Mouse (Mus musculus) ES-E14 (cell line): Measurements from ENCODE around the gene Tmod3. TPM values are rescaled to one million over a fixed set of nuclear protein-coding genes. Genes with fewer than 3 reads are reported as not detected.

Source experiments
- DNase-seq: peaks from one replicate; pipeline ENCODE4 v3.0.0-alpha.2; 2013; ENCODE audit warnings: low read depth, low spot score
- H3K27ac ChIP-seq: 2 replicates; pipeline ENCODE4 v1.5.1; 2012; ENCODE audit warnings: low read depth, mild to moderate bottlenecking, low read length, moderate library complexity, mixed read lengths; ENCODE audit not compliant: poor library complexity, insufficient read depth, severe bottlenecking
- H3K36me3 ChIP-seq: 2 replicates; pipeline ENCODE4 v1.6.1; 2012; ENCODE audit warnings: mild to moderate bottlenecking, low read length, moderate library complexity, mixed read lengths; ENCODE audit not compliant: control insufficient read depth, poor library complexity, insufficient read depth, severe bottlenecking
- H3K4me1 ChIP-seq, 2 experiments: fragments of 150-350 bp in 1 of 2; sonication (generic) in 1 of 2; 2 replicates each; pipeline ENCODE4 v1.6.1; 2012; ENCODE audit warnings: low read length in 2 of 2, mild to moderate bottlenecking in 1 of 2, mixed read lengths in 1 of 2; ENCODE audit not compliant: control insufficient read depth in 2 of 2, insufficient read depth in 2 of 2, poor library complexity in 1 of 2
- H3K4me3 ChIP-seq, 2 experiments: fragments of 150-350 bp in 1 of 2; sonication (generic) in 1 of 2; 2 replicates each; pipeline ENCODE4 v1.5.1; 2012; ENCODE audit warnings: low read length in 2 of 2, low read depth in 1 of 2, mild to moderate bottlenecking in 1 of 2, mixed read lengths in 1 of 2; ENCODE audit not compliant: insufficient read depth in 1 of 2, poor library complexity in 1 of 2, severe bottlenecking in 1 of 2
- H3K9ac ChIP-seq: 2 replicates; pipeline ENCODE4 v1.6.1; 2012; ENCODE audit warnings: low read depth, mild to moderate bottlenecking, low read length, mixed read lengths; ENCODE audit not compliant: poor library complexity, insufficient read depth, severe bottlenecking
- H3K9me3 ChIP-seq: fragments of 150-350 bp; sonication (generic); 2 replicates; pipeline ENCODE4 v1.6.1; 2012; ENCODE audit warnings: low read depth, mild to moderate bottlenecking, low read length; ENCODE audit not compliant: control insufficient read depth, insufficient read depth
- CHD2 ChIP-seq: IDR thresholded peaks from 2 replicates; pipeline ENCODE4 v1.6.1; 2014; ENCODE audit warnings: mild to moderate bottlenecking, low read depth, low read length, inconsistent platforms
- HCFC1 ChIP-seq: IDR thresholded peaks from 2 replicates; pipeline ENCODE4 v1.6.1; 2012; ENCODE audit warnings: low read length, inconsistent platforms, borderline replicate concordance; ENCODE audit not compliant: insufficient read depth
- MAFK ChIP-seq: IDR thresholded peaks from 2 replicates; pipeline ENCODE4 v1.6.1; 2014; ENCODE audit warnings: mild to moderate bottlenecking, low read depth, low read length, inconsistent platforms; ENCODE audit not compliant: insufficient read depth
- ZC3H11A ChIP-seq: IDR thresholded peaks from 2 replicates; pipeline ENCODE4 v1.6.1; 2012; ENCODE audit warnings: low read depth, mild to moderate bottlenecking, inconsistent platforms, low read length, borderline replicate concordance
- ZNF384 ChIP-seq: IDR thresholded peaks from 2 replicates; pipeline ENCODE4 v1.6.1; 2012; ENCODE audit warnings: low read depth, low read length, inconsistent platforms
- in situ Hi-C, 2 experiments: fragments of 600-800 bp; cut with MboI; formaldehyde crosslinking; loops; one replicate each; pipeline ENCODE4 v1.15.1; 2025; ENCODE audit warnings: low sequenced_read_pairs in 2 of 2, inconsistent platforms in 1 of 2; ENCODE audit not compliant: unreplicated experiment in 2 of 2
- total RNA-seq: library from RNA; depleted of rRNA; stranded (reverse); fragments of 300-350 nt; gene quantifications from 2 replicates; pipeline ENCODE4 v1.2.3, GENCODE M21; 2012

The Tmod3 gene
- total RNA-seq, 1 experiment: 36.4 TPM

DNA sequence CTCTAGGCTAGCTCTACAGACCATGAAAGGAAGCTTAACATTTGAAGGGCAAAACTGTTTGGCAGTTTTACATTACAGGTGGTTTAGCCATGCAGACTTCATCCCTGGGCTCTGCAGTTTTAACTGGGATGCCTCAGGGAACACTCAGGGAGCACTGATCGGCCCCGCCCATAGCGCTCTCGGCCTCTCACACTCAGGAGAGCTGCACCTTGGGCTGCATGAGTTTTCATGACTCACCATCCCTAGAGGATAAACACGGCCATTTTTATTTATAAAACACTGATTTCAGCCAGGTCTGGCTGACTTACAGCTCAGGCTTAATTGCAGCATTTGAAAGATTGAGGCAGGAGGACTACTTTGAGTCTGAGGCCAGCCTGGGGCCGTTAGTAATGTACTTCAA is 74.2 kb downstream of the Tmod3 start:
- in situ Hi-C loops: no loop called here

DNA sequence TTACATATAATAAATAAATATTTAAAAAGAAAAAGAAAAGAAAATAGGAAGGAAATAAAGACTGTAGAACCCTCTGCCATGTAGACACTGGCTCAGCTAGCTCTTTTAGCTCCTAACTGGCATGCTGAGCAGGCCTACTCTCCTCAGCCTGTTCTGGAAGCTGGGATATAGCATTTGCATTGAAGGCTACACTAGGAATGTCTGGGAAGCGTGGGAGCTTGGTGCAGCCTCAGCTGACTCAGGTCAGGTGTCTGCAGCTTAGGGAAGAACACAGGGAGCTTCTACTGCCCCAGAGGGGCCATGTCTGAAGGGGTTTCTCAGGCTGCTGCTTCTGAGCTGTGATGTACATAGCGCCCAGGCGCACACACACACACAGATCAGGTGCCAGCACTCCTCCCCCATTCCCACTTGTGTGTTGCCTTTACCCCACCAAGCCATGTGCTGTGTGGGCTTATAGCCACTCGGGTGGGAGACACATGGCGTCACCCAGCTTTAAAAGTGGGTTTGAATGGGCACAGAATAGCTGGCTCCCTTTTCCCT is 78.9 kb downstream of the Tmod3 start:
- no peak for DNase-seq
- Histone ChIP-seq H3K27ac (no peak overlapping the region), H3K4me3 (no peak overlapping the region), H3K9me3 (no peaks in the 10 kb centered on the region), H3K36me3 (peaks cover 3% of the 10 kb centered on the region; the same call in 1 of the 2 replicates), H3K4me1 (peaks cover 0 to 6% of the 10 kb centered on the region in 2 experiments; a peak in 2 of 4 replicates), H3K9ac (no peak overlapping the region)
- in situ Hi-C loops: no loop called here
- TF ChIP-seq CHD2: no peak
- TF ChIP-seq ZC3H11A: no peak
- TF ChIP-seq ZNF384: no peak
- no peak for TF ChIP-seq HCFC1
- TF ChIP-seq MAFK: no peak

More for the DNA sequence above, 74.2 kb downstream of the Tmod3 start:
- Histone ChIP-seq H3K4me3 (no peak overlapping the region), H3K27ac (no peak overlapping the region), H3K4me1 (no peaks in the 10 kb centered on the region), H3K9ac (no peak overlapping the region), H3K36me3 (no peaks in the 10 kb centered on the region; the same call in 1 of the 2 replicates), H3K9me3 (no peaks in the 10 kb centered on the region)
- DNase-seq: no peak
- TF ChIP-seq HCFC1 (no peak), ZNF384 (no peak), ZC3H11A (no peak), CHD2 (no peak), MAFK (no peak)

DNA sequence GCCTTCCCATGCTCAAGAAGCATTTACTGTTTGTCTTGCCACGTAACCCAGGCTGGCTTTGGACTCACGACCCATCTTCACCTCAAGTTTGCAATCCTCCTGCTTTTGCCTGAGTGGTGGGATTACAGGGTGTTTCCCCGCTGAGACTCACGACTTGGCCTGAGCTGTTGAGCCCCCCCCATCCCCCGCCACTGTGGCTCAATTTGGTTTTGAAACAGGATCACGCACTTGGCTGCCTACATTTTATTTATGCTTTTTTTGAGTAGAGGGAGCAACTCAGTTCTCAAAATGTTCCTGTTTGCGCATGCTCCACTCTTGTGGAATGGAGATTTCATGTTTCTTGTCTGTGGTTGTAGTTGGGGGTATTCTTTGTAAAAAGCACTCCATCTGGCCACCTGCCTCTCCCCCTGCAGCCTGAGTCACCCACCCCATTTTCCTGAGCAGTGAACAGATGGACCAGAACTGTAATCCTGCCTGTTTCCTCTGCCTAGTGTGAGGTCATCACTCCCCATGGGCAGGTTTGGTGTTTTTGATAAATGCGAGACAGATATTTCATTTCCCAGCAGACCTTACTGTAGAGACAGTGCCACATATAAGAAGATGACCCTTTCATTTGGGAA is 80.2 kb downstream of the Tmod3 start:
- TF ChIP-seq ZC3H11A (no peak), CHD2 (no peak), MAFK (no peak), ZNF384 (no peak), HCFC1 (no peak)
- Histone ChIP-seq H3K27ac (no peak overlapping the region), H3K9ac (no peak overlapping the region), H3K4me1 (peaks cover 0 to 6% of the 10 kb centered on the region in 2 experiments; a peak in 2 of 4 replicates), H3K4me3 (no peak overlapping the region), H3K9me3 (no peaks in the 10 kb centered on the region), H3K36me3 (peaks cover 3% of the 10 kb centered on the region; the same call in 1 of the 2 replicates)
- DNase-seq: no peak
- in situ Hi-C loops: no loop called here

DNA sequence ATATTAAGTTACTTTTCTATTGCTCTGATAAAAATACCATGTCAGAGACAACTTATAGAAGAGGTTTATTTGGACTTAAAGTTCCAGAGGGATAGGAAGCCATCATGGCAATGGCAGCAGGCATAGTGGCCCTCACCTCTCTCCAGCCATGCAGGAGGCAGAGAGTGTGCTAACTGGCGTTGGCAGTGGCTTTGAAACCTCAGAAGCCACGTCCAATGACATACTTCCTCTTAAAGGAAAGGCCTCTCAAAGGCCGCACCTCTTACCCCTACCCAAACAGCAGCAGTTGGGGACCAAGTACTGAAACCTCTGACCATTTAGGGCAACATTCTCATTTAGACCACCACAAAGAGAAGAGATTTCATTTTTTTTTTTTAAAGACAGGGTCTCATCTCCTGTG is 82.2 kb downstream of the Tmod3 start:
- TF ChIP-seq ZNF384 (no peak), ZC3H11A (no peak), CHD2 (no peak), HCFC1 (no peak), MAFK (no peak)
- H3K9me3 ChIP-seq: no peaks in the 10 kb centered on the region
- H3K27ac ChIP-seq: no peak overlapping the region
- DNase-seq: no peak
- peaks cover 0 to 6% of the 10 kb centered on the region in 2 experiments; a peak in 2 of 4 replicates for H3K4me1 ChIP-seq
- H3K4me3 ChIP-seq: no peak overlapping the region
- in situ Hi-C loops: no loop called here
- H3K9ac ChIP-seq: no peak overlapping the region
- H3K36me3 ChIP-seq: peaks cover 3% of the 10 kb centered on the region; the same call in 1 of the 2 replicates
